Mouse (Mus musculus) left cerebral cortex, postnatal 4 days (tissue): ENCODE measurements at regions not wholly inside any gene's neighbourhood (a gene's known extent, or its start where the extent isn't known, plus 50 kb on each side); places are given as distances from the start of the nearest gene placed in this dataset.
A peak's percentile ranks its signal among the peaks of the same experiment; 100 is the strongest.

Experiments used
- DNase-seq: peaks from one replicate; pipeline ENCODE4 v3.0.0-alpha.2; 2022
- intact Hi-C: fragments of 180-260 bp; cut with DNase I; formaldehyde crosslinking; loops from one replicate; pipeline ENCODE4 v1.15.1; 2025

GRCm38 (mm10) chr5:78993258-78993657, 1585.4 kb upstream of the Igfbp7 start:
- DNase-seq = peak; percentile 36
- intact Hi-C loops = no loop called here

GRCm38 (mm10) chr5:78989714-78990113, 1581.9 kb upstream of the Igfbp7 start:
- no peak for DNase-seq
- intact Hi-C loops = no loop called here

- no peak for DNase-seq
- intact Hi-C loops = no loop called here
Observed at GRCm38 (mm10) chr5:78976480-78977041, 1568.7 kb upstream of the Igfbp7 start.

GRCm38 (mm10) chr5:78945702-78946101, 1537.9 kb upstream of the Igfbp7 start:
- intact Hi-C loops = no loop called here

GRCm38 (mm10) chr5:78921860-78922610, 1514.2 kb upstream of the Igfbp7 start:
- intact Hi-C loops = no loop called here
- DNase-seq = no peak

More at GRCm38 (mm10) chr5:78945702-78946101, 1537.9 kb upstream of the Igfbp7 start:
- no peak for DNase-seq

GRCm38 (mm10) chr5:78900128-78900527, 1492.3 kb upstream of the Igfbp7 start:
- intact Hi-C loops = no loop called here
- no peak for DNase-seq

GRCm38 (mm10) chr5:78878775-78879174, 1470.9 kb upstream of the Igfbp7 start:
- no peak for DNase-seq
- intact Hi-C loops = no loop called here

GRCm38 (mm10) chr5:78845126-78845525, 1437.3 kb upstream of the Igfbp7 start:
- DNase-seq = no peak
- intact Hi-C loops = no loop called here

GRCm38 (mm10) chr5:78797391-78797790, 1389.5 kb upstream of the Igfbp7 start:
- no peak for DNase-seq

More at GRCm38 (mm10) chr5:78797391-78797790, 1389.5 kb upstream of the Igfbp7 start:
- intact Hi-C loops = no loop called here
